Mouse (Mus musculus) liver, adult 2 months (tissue): ENCODE measurements around the gene Sema6d.

ENCODE experiments used
- CTCF ChIP-seq: fragments of 200-500 bp; IDR thresholded peaks from 2 replicates; pipeline ENCODE4 v1.5.1; 2011; ENCODE audit warnings: low read depth, low read length, control low read depth
- POLR2A ChIP-seq: fragments of 200-500 bp; IDR thresholded peaks from 2 replicates; pipeline ENCODE4 v1.6.1; 2011; ENCODE audit warnings: low read length, control low read depth; ENCODE audit not compliant: insufficient read depth; ENCODE audit errors: extremely low read depth

GRCm38 (mm10) chr2:124455881-124456280 lies 366.1 kb downstream of the Sema6d start:
- TF ChIP-seq POLR2A = no peak
- no peak for TF ChIP-seq CTCF
